Comparison of ENCODE assay signal across 7 mouse cellular contexts in the genomic region with DNA sequence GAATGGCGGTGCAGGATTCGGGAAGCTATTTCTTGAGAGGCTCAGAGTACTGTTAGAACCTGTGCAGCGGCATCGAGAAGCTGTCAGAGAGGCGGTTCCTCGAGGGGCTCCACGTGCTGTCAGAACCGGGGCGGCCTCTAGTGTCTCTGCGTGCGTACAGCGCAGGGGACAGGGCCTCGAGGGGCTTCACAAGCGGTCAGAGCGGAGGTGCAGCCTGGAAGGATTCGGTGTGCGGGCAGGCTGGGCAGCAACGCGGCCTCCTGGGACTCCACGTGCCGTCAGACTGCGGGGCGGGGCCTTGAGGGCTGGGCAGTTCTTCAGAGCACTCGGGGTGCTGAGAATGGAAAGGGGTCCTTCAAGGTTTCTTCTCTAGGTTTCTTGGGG. TPM values are rescaled to one million over a fixed set of nuclear protein-coding genes. Genes with fewer than 3 reads are reported as not detected.
A peak's percentile ranks its signal among the peaks of the same experiment; 100 is the strongest.
DNase-seq lines count a peak whose midpoint lies in the region; ATAC-seq and TF ChIP-seq lines count a peak whose summit lies in the region.

No protein-coding gene starts in this region.

- no peak overlapping the region; the same call in 1 of the 2 replicates for H3K27ac ChIP-seq in lung, embryonic 14.5 days (ENCODE audit: low read depth)
- no peak overlapping the region for H3K27ac ChIP-seq in embryonic facial prominence, embryonic 14.5 days (replicated peaks; ENCODE audit: low read depth, low read length)
- H3K27ac ChIP-seq in intestine, postnatal 0 days (ENCODE audit: low read depth, low read length), result no peak overlapping the region
- H3K27ac ChIP-seq in midbrain, embryonic 13.5 days, result 0 out of 2 replicates have a peak overlapping the region, but pooled peaks have one; percentile 45

- peak; percentile 32; the same call in 1 of the 2 replicates for TF ChIP-seq CTCF in lung, embryonic 14.5 days (IDR thresholded peaks at IDR 0.05; ENCODE audit: low read depth)
- peak; percentile 48 for TF ChIP-seq CTCF in intestine, postnatal 0 days (IDR thresholded peaks at IDR 0.05; ENCODE audit: low read depth)

- H3K4me1 ChIP-seq in lung, embryonic 14.5 days (ENCODE audit: insufficient read depth), result peaks cover 5% of the 10 kb centered on the region; the same call in 1 of the 2 replicates
- H3K4me1 ChIP-seq in embryonic facial prominence, embryonic 14.5 days (ENCODE audit: control insufficient read depth, insufficient read depth, low read length), result peaks cover 12% of the 10 kb centered on the region
- peaks cover 10% of the 10 kb centered on the region; the same call in 1 of the 2 replicates for H3K4me1 ChIP-seq in intestine, postnatal 0 days (replicated peaks; ENCODE audit: control insufficient read depth, insufficient read depth, low read length)
- H3K4me1 ChIP-seq in midbrain, embryonic 13.5 days (replicated peaks), result peaks cover 13% of the 10 kb centered on the region

- no peaks in the 10 kb centered on the region for H3K36me3 ChIP-seq in lung, embryonic 14.5 days (ENCODE audit: insufficient read depth)
- H3K36me3 ChIP-seq in embryonic facial prominence, embryonic 14.5 days (ENCODE audit: control insufficient read depth, insufficient read depth, low read length), result no peaks in the 10 kb centered on the region
- no peaks in the 10 kb centered on the region for H3K36me3 ChIP-seq in intestine, postnatal 0 days (ENCODE audit: control insufficient read depth, insufficient read depth)
- no peaks in the 10 kb centered on the region for H3K36me3 ChIP-seq in midbrain, embryonic 13.5 days

- peak overlapping the region; percentile 53 for H3K9ac ChIP-seq in lung, embryonic 14.5 days
- peak overlapping the region; percentile 58 for H3K9ac ChIP-seq in embryonic facial prominence, embryonic 14.5 days (ENCODE audit: low read depth, low read length)
- 0 out of 2 replicates have a peak overlapping the region, but pooled peaks have one; percentile 17 for H3K9ac ChIP-seq in intestine, postnatal 0 days (ENCODE audit: low read depth, low read length)
- H3K9ac ChIP-seq in midbrain, embryonic 13.5 days (replicated peaks), result peak overlapping the region; percentile 61

- peak; percentile 79 for ATAC-seq in lung, embryonic 14.5 days (ENCODE audit: insufficient read depth)
- peak; percentile 64 for ATAC-seq in embryonic facial prominence, embryonic 14.5 days (ENCODE audit: low read depth)
- ATAC-seq in intestine, postnatal 0 days, result peak; percentile 46
- peak; percentile 85 for ATAC-seq in midbrain, embryonic 13.5 days
- ATAC-seq in monocyte, adult 5-6 weeks (replicated peaks; ENCODE audit: insufficient number of reproducible peaks, low FRiP score, low TSS enrichment, poor library complexity, severe bottlenecking), result no peak

- H3K4me2 ChIP-seq in lung, embryonic 14.5 days, result peak overlapping the region; percentile 98
- H3K4me2 ChIP-seq in embryonic facial prominence, embryonic 14.5 days (ENCODE audit: low read depth, low read length), result peak overlapping the region; percentile 99
- peak overlapping the region; percentile 96 for H3K4me2 ChIP-seq in intestine, postnatal 0 days (replicated peaks; ENCODE audit: low read depth)
- H3K4me2 ChIP-seq in midbrain, embryonic 13.5 days (replicated peaks), result peak overlapping the region; percentile 95

- under 1% methylated on average over 24 of the region's 24 CpGs for WGBS in lung, embryonic 14.5 days
- WGBS in embryonic facial prominence, embryonic 14.5 days, result 0% methylated on average over 18 of the region's 24 CpGs
- 0% methylated on average over 23 of the region's 24 CpGs for WGBS in intestine, postnatal 0 days
- under 1% methylated on average over 24 of the region's 24 CpGs for WGBS in midbrain, embryonic 13.5 days

- DNase-seq in lung, embryonic 14.5 days, result no peak
- no peak for DNase-seq in lung, postnatal 4 days
- DNase-seq in embryonic facial prominence, embryonic 14.5 days (ENCODE audit: low spot score), result no peak
- DNase-seq in left cerebral cortex, adult 11 months (ENCODE audit: low spot score), result no peak

- peak overlapping the region; percentile 65 for H3K4me3 ChIP-seq in lung, embryonic 14.5 days (ENCODE audit: low read depth, low read length)
- peak overlapping the region; percentile 63 for H3K4me3 ChIP-seq in embryonic facial prominence, embryonic 14.5 days (ENCODE audit: low read depth, low read length)
- peak overlapping the region; percentile 65 for H3K4me3 ChIP-seq in intestine, postnatal 0 days (ENCODE audit: low read depth, low read length)
- H3K4me3 ChIP-seq in midbrain, embryonic 13.5 days (replicated peaks), result peak overlapping the region; percentile 62

- H3K27me3 ChIP-seq in lung, embryonic 14.5 days (ENCODE audit: insufficient read depth, low read length), result no peaks in the 10 kb centered on the region
- H3K27me3 ChIP-seq in embryonic facial prominence, embryonic 14.5 days (replicated peaks; ENCODE audit: control insufficient read depth, insufficient read depth, low read length), result no peaks in the 10 kb centered on the region
- H3K27me3 ChIP-seq in intestine, postnatal 0 days (replicated peaks; ENCODE audit: control insufficient read depth, insufficient read depth, low read length), result no peaks in the 10 kb centered on the region
- peaks cover 15% of the 10 kb centered on the region for H3K27me3 ChIP-seq in midbrain, embryonic 13.5 days

- no peaks in the 10 kb centered on the region for H3K9me3 ChIP-seq in lung, embryonic 14.5 days (ENCODE audit: low read depth, low read length)
- H3K9me3 ChIP-seq in embryonic facial prominence, embryonic 14.5 days (ENCODE audit: control insufficient read depth, low read length), result no peaks in the 10 kb centered on the region
- no peaks in the 10 kb centered on the region for H3K9me3 ChIP-seq in intestine, postnatal 0 days (ENCODE audit: control insufficient read depth)
- no peaks in the 10 kb centered on the region for H3K9me3 ChIP-seq in midbrain, embryonic 13.5 days

RNA-seq across cellular contexts. Expression of a gene that starts 0.6 kb away (rescaled TPM):
- polyA plus RNA-seq in lung, embryonic 14.5 days (2014; fragmentation: Nextera tagmentation; extraction: Ambion mirVana), result 3.6 and 4.0 TPM in 2 replicates
- polyA plus RNA-seq in embryonic facial prominence, embryonic 14.5 days (2014; fragmentation: Nextera tagmentation; extraction: Ambion mirVana), result 3.8 and 4.4 TPM in 2 replicates
- polyA plus RNA-seq in intestine, postnatal 0 days (2015; fragmentation: Nextera tagmentation; extraction: Ambion mirVana), result 36.8 and 44.0 TPM in 2 replicates
- 2.1 and 2.8 TPM in 2 replicates for polyA plus RNA-seq in midbrain, embryonic 13.5 days (2015; fragmentation: Nextera tagmentation; extraction: Ambion mirVana)
- total RNA-seq in monocyte, adult 5-6 weeks (2017), result 1.9 to 9.5 TPM (median 3.2 TPM) in 3 replicates

RNA-seq across cellular contexts. Expression of a gene that starts 38.2 kb away (rescaled TPM):
- polyA plus RNA-seq in lung, embryonic 14.5 days (2014; fragmentation: Nextera tagmentation; extraction: Ambion mirVana), result 0.46 and 0.49 TPM in 2 replicates
- polyA plus RNA-seq in embryonic facial prominence, embryonic 14.5 days (2014; fragmentation: Nextera tagmentation; extraction: Ambion mirVana), result 0.25 and 0.58 TPM in 2 replicates
- 0.05 and 0.18 TPM in 2 replicates for polyA plus RNA-seq in intestine, postnatal 0 days (2015; fragmentation: Nextera tagmentation; extraction: Ambion mirVana)
- 0.34 and 0.69 TPM in 2 replicates for polyA plus RNA-seq in midbrain, embryonic 13.5 days (2015; fragmentation: Nextera tagmentation; extraction: Ambion mirVana)
- not detected in 3 replicates for total RNA-seq in monocyte, adult 5-6 weeks (2017)

RNA-seq across cellular contexts. Expression of a gene that starts 39.8 kb away (rescaled TPM):
- 9.3 and 9.6 TPM in 2 replicates for polyA plus RNA-seq in lung, embryonic 14.5 days (2014; fragmentation: Nextera tagmentation; extraction: Ambion mirVana)
- 11.0 and 11.7 TPM in 2 replicates for polyA plus RNA-seq in embryonic facial prominence, embryonic 14.5 days (2014; fragmentation: Nextera tagmentation; extraction: Ambion mirVana)
- 11.1 and 11.8 TPM in 2 replicates for polyA plus RNA-seq in intestine, postnatal 0 days (2015; fragmentation: Nextera tagmentation; extraction: Ambion mirVana)
- 23.3 and 24.7 TPM in 2 replicates for polyA plus RNA-seq in midbrain, embryonic 13.5 days (2015; fragmentation: Nextera tagmentation; extraction: Ambion mirVana)
- total RNA-seq in monocyte, adult 5-6 weeks (2017), result 3.6 to 6.5 TPM (median 5.0 TPM) in 3 replicates
